Mouse (Mus musculus): ENCODE measurements around the gene Cyp3a13. TPM values are rescaled to one million over a fixed set of nuclear protein-coding genes. Genes with fewer than 3 reads are reported as not detected.
"Not testable (repeated sequence)": the region's sequence is repeated elsewhere in the genome, so short reads cannot be mapped to it uniquely, and the experiment has no call there.

Gene Cyp3a13
- not detected in 2 replicates for polyA plus RNA-seq (2015; fragmentation: Nextera tagmentation; extraction: Ambion mirVana)

- no peaks in the 10 kb centered on the region for H3K36me3 ChIP-seq
- WGBS = 52% methylated on average over 2 of the region's 2 CpGs
These were observed at the start of gene Cyp3a13 for GRCm38 (mm10) chr5:137921532-137921931. Gene Cyp3a13, minus strand, starts transcription at chr5:137921619.

GRCm38 (mm10) chr5:137966492-137966891, 45.1 kb upstream of the Cyp3a13 start:
- H3K9ac ChIP-seq (replicated peaks) = no peak overlapping the region
- no peaks in the 10 kb centered on the region for H3K36me3 ChIP-seq
- no peak overlapping the region for H3K4me3 ChIP-seq
- H3K27ac ChIP-seq (replicated peaks) = no peak overlapping the region
- H3K4me1 ChIP-seq = no peaks in the 10 kb centered on the region
- no peak overlapping the region for H3K4me2 ChIP-seq (replicated peaks)
- no peak for ATAC-seq (replicated peaks)
- H3K27me3 ChIP-seq = no peaks in the 10 kb centered on the region
- no peaks in the 10 kb centered on the region for H3K9me3 ChIP-seq

More at GRCm38 (mm10) chr5:137921532-137921931, at the start of gene Cyp3a13:
- no peaks in the 10 kb centered on the region for H3K4me1 ChIP-seq
- no peaks in the 10 kb centered on the region for H3K27me3 ChIP-seq
- no peak within 1 kb of the TSS for H3K27ac ChIP-seq (replicated peaks)
- H3K9me3 ChIP-seq = no peaks in the 10 kb centered on the region
- H3K4me2 ChIP-seq (replicated peaks) = no peak within 1 kb of the TSS
- H3K9ac ChIP-seq (replicated peaks) = no peak within 1 kb of the TSS
- no peak for ATAC-seq (replicated peaks)
- H3K4me3 ChIP-seq = no peak within 1 kb of the TSS

- H3K4me3 ChIP-seq = no peak within 1 kb of the TSS
- ATAC-seq (replicated peaks) = no peak
- H3K27ac ChIP-seq (replicated peaks) = no peak within 1 kb of the TSS
- no peaks in the 10 kb centered on the region for H3K4me1 ChIP-seq
- no peak within 1 kb of the TSS for H3K9ac ChIP-seq (replicated peaks)
- no peaks in the 10 kb centered on the region for H3K9me3 ChIP-seq
- H3K27me3 ChIP-seq = no peaks in the 10 kb centered on the region
- H3K36me3 ChIP-seq = no peaks in the 10 kb centered on the region
- no peak within 1 kb of the TSS for H3K4me2 ChIP-seq (replicated peaks)
- WGBS = 59% methylated on average over 8 of the region's 8 CpGs
These were observed 41.5 kb upstream of the Cyp3a13 start, which contains the start of gene Gjc3 for GRCm38 (mm10) chr5:137962945-137963344. Gene Gjc3, minus strand, starts transcription at chr5:137963098.

GRCm38 (mm10) chr5:137956404-137956803, 35.0 kb upstream of the Cyp3a13 start:
- H3K36me3 ChIP-seq = no peaks in the 10 kb centered on the region
- WGBS = 94% methylated on average over 3 of the region's 3 CpGs

GRCm38 (mm10) chr5:137951218-137951617, 29.8 kb upstream of the Cyp3a13 start:
- Histone ChIP-seq H3K4me3 (no peak overlapping the region), H3K27me3 (no peaks in the 10 kb centered on the region), H3K4me2 (replicated peaks) (no peak overlapping the region), H3K9ac (replicated peaks) (no peak overlapping the region), H3K4me1 (no peaks in the 10 kb centered on the region), H3K9me3 (no peaks in the 10 kb centered on the region), H3K27ac (replicated peaks) (no peak overlapping the region), H3K36me3 (no peaks in the 10 kb centered on the region)
- ATAC-seq (replicated peaks) = no peak
- WGBS = 44% methylated on average over 6 of the region's 6 CpGs

More at GRCm38 (mm10) chr5:137956404-137956803, 35.0 kb upstream of the Cyp3a13 start:
- Histone ChIP-seq H3K27ac (replicated peaks) (no peak overlapping the region), H3K4me1 (no peaks in the 10 kb centered on the region), H3K27me3 (no peaks in the 10 kb centered on the region), H3K9me3 (no peaks in the 10 kb centered on the region), H3K4me2 (replicated peaks) (no peak overlapping the region), H3K9ac (replicated peaks) (no peak overlapping the region), H3K4me3 (no peak overlapping the region)
- ATAC-seq (replicated peaks) = no peak

- Histone ChIP-seq H3K4me3 (no peak overlapping the region), H3K27ac (replicated peaks) (no peak overlapping the region), H3K27me3 (no peaks in the 10 kb centered on the region), H3K4me2 (replicated peaks) (no peak overlapping the region), H3K36me3 (no peaks in the 10 kb centered on the region), H3K9ac (replicated peaks) (no peak overlapping the region), H3K9me3 (no peaks in the 10 kb centered on the region), H3K4me1 (no peaks in the 10 kb centered on the region)
- no peak for ATAC-seq (replicated peaks)
These were observed 25.9 kb upstream of the Cyp3a13 start for GRCm38 (mm10) chr5:137947303-137947702.

GRCm38 (mm10) chr5:137943133-137943532, 21.7 kb upstream of the Cyp3a13 start:
- Histone ChIP-seq H3K4me1 (no peaks in the 10 kb centered on the region), H3K4me3 (no peak overlapping the region), H3K27ac (replicated peaks) (no peak overlapping the region), H3K9me3 (no peaks in the 10 kb centered on the region), H3K27me3 (no peaks in the 10 kb centered on the region), H3K4me2 (replicated peaks) (no peak overlapping the region), H3K36me3 (no peaks in the 10 kb centered on the region), H3K9ac (replicated peaks) (no peak overlapping the region)
- WGBS = 89% methylated on average over 1 of the region's 1 CpGs
- ATAC-seq (replicated peaks) = no peak

- no peak overlapping the region for H3K4me3 ChIP-seq
- H3K9me3 ChIP-seq = no peaks in the 10 kb centered on the region
- no peak overlapping the region for H3K9ac ChIP-seq (replicated peaks)
- no peaks in the 10 kb centered on the region for H3K27me3 ChIP-seq
- no peaks in the 10 kb centered on the region for H3K36me3 ChIP-seq
- ATAC-seq (replicated peaks) = no peak
- no peaks in the 10 kb centered on the region for H3K4me1 ChIP-seq
- H3K27ac ChIP-seq (replicated peaks) = no peak overlapping the region
- no peak overlapping the region for H3K4me2 ChIP-seq (replicated peaks)
- WGBS = 84% methylated on average over 4 of the region's 4 CpGs
These were observed 19.5 kb upstream of the Cyp3a13 start for GRCm38 (mm10) chr5:137940948-137941347.

- Histone ChIP-seq H3K4me3 (no peak overlapping the region), H3K27ac (replicated peaks) (no peak overlapping the region), H3K4me2 (replicated peaks) (no peak overlapping the region), H3K36me3 (no peaks in the 10 kb centered on the region), H3K4me1 (no peaks in the 10 kb centered on the region), H3K9ac (replicated peaks) (no peak overlapping the region), H3K27me3 (no peaks in the 10 kb centered on the region), H3K9me3 (no peaks in the 10 kb centered on the region)
- 60% methylated on average over 4 of the region's 4 CpGs for WGBS
- ATAC-seq (replicated peaks) = no peak
These were observed 15.8 kb upstream of the Cyp3a13 start for GRCm38 (mm10) chr5:137937238-137937637.

- no peak for ATAC-seq (replicated peaks)
- WGBS = 88% methylated on average over 2 of the region's 2 CpGs
- Histone ChIP-seq H3K27me3 (no peaks in the 10 kb centered on the region), H3K27ac (replicated peaks) (no peak overlapping the region), H3K9me3 (no peaks in the 10 kb centered on the region), H3K4me2 (replicated peaks) (no peak overlapping the region), H3K36me3 (no peaks in the 10 kb centered on the region), H3K4me1 (no peaks in the 10 kb centered on the region), H3K4me3 (no peak overlapping the region), H3K9ac (replicated peaks) (no peak overlapping the region)
These were observed 15.1 kb upstream of the Cyp3a13 start for GRCm38 (mm10) chr5:137936486-137936885.

- not testable (repeated sequence) for H3K9me3 ChIP-seq; H3K4me3 ChIP-seq; H3K9ac ChIP-seq (replicated peaks); H3K27ac ChIP-seq (replicated peaks); H3K4me2 ChIP-seq (replicated peaks); H3K4me1 ChIP-seq; H3K36me3 ChIP-seq; ATAC-seq (replicated peaks); H3K27me3 ChIP-seq
- WGBS = 56% methylated on average over 2 of the region's 2 CpGs
These were observed 12.5 kb upstream of the Cyp3a13 start for GRCm38 (mm10) chr5:137933934-137934333.

GRCm38 (mm10) chr5:137928439-137928838, 7.0 kb upstream of the Cyp3a13 start:
- 78% methylated on average over 11 of the region's 11 CpGs for WGBS
- no peak for ATAC-seq (replicated peaks)
- H3K4me3 ChIP-seq = no peak overlapping the region

GRCm38 (mm10) chr5:137922171-137922570, 752 bp upstream of the Cyp3a13 start:
- H3K4me2 ChIP-seq (replicated peaks) = no peak overlapping the region
- ATAC-seq (replicated peaks) = no peak
- no peak overlapping the region for H3K4me3 ChIP-seq

More at GRCm38 (mm10) chr5:137928439-137928838, 7.0 kb upstream of the Cyp3a13 start:
- H3K9ac ChIP-seq (replicated peaks) = no peak overlapping the region
- no peaks in the 10 kb centered on the region for H3K4me1 ChIP-seq
- no peaks in the 10 kb centered on the region for H3K36me3 ChIP-seq
- no peak overlapping the region for H3K4me2 ChIP-seq (replicated peaks)
- no peaks in the 10 kb centered on the region for H3K9me3 ChIP-seq
- no peaks in the 10 kb centered on the region for H3K27me3 ChIP-seq
- H3K27ac ChIP-seq (replicated peaks) = no peak overlapping the region

More at GRCm38 (mm10) chr5:137922171-137922570, 752 bp upstream of the Cyp3a13 start:
- no peaks in the 10 kb centered on the region for H3K36me3 ChIP-seq
- no peaks in the 10 kb centered on the region for H3K4me1 ChIP-seq
- H3K9ac ChIP-seq (replicated peaks) = no peak overlapping the region
- H3K27me3 ChIP-seq = no peaks in the 10 kb centered on the region
- H3K9me3 ChIP-seq = no peaks in the 10 kb centered on the region
- no peak overlapping the region for H3K27ac ChIP-seq (replicated peaks)

Data from forebrain, embryonic 15.5 days (tissue).